Mouse (Mus musculus): ENCODE results near the gene Samd11.

Gene Samd11

GRCm38 (mm10) chr4:156209963-156210635 lies 45.4 kb downstream of the Samd11 start:
- no peak for DNase-seq

GRCm38 (mm10) chr4:156208872-156209271 lies 46.6 kb downstream of the Samd11 start:
- no peak for DNase-seq

- peak; percentile 56 for DNase-seq
Measured at GRCm38 (mm10) chr4:156203413-156204131, 51.9 kb downstream of the Samd11 start.

GRCm38 (mm10) chr4:156203001-156203412 lies 52.5 kb downstream of the Samd11 start, which contains the start of gene AW011738:
TSS of gene AW011738 (plus strand) at chr4:156203304.
- peak; percentile 83 for DNase-seq

GRCm38 (mm10) chr4:156202462-156202893 lies 53.0 kb downstream of the Samd11 start:
- no peak for DNase-seq

GRCm38 (mm10) chr4:156200623-156201475 lies 54.6 kb downstream of the Samd11 start, which contains the start of gene Isg15:
TSS of gene Isg15 (minus strand) at chr4:156200818.
- no peak for DNase-seq

GRCm38 (mm10) chr4:156197829-156198205 lies 57.6 kb downstream of the Samd11 start:
- DNase-seq, result peak; percentile 75

- DNase-seq, result peak; percentile 73
Measured at GRCm38 (mm10) chr4:156197131-156197828, 58.2 kb downstream of the Samd11 start, which contains the start of gene Agrn. TSS of gene Agrn (minus strand) at chr4:156197488.
